Mouse (Mus musculus) midbrain, embryonic 14.5 days (tissue): ENCODE measurements around the gene Samhd1. TPM values are rescaled to one million over a fixed set of nuclear protein-coding genes. Genes with fewer than 3 reads are reported as not detected.

Experiments used
- ATAC-seq: fragments of 200-750 bp; cut with Nextera tagmentation; 2 replicates; pipeline ENCODE4 v1.8.0; 2017; ENCODE audit warnings: moderate number of reproducible peaks, moderate library complexity; ENCODE audit not compliant: low FRiP score, low TSS enrichment
- DNase-seq: peaks from one replicate; pipeline ENCODE4 v3.0.0-alpha.2; 2015
- H3K27ac ChIP-seq: fragments of 300-500 bp; sonication (generic); replicated peaks from 2 replicates; pipeline ENCODE4 v1.5.1; 2014; ENCODE audit warnings: mild to moderate bottlenecking, low read depth, low read length, moderate library complexity
- H3K27me3 ChIP-seq: fragments of 300-500 bp; sonication (generic); 2 replicates; pipeline ENCODE4 v1.6.1; 2014; ENCODE audit warnings: low read length, control low read depth, mixed read lengths; ENCODE audit not compliant: control insufficient read depth, insufficient read depth
- H3K36me3 ChIP-seq: fragments of 300-500 bp; sonication (generic); 2 replicates; pipeline ENCODE4 v1.6.1; 2014; ENCODE audit warnings: low read length, control low read depth; ENCODE audit not compliant: control insufficient read depth, insufficient read depth
- H3K4me1 ChIP-seq: fragments of 300-500 bp; sonication (generic); 2 replicates; pipeline ENCODE4 v1.6.1; 2014; ENCODE audit warnings: mild to moderate bottlenecking, antibody characterized with exemption, low read length, control low read depth; ENCODE audit not compliant: control insufficient read depth, insufficient read depth
- H3K4me2 ChIP-seq: fragments of 300-500 bp; sonication (generic); 2 replicates; pipeline ENCODE4 v1.6.1; 2014; ENCODE audit warnings: mild to moderate bottlenecking, low read length, moderate library complexity
- H3K4me3 ChIP-seq: fragments of 300-500 bp; sonication (generic); replicated peaks from 2 replicates; pipeline ENCODE4 v1.5.1; 2014; ENCODE audit warnings: low read depth, low read length
- H3K9ac ChIP-seq: fragments of 300-500 bp; sonication (generic); replicated peaks from 2 replicates; pipeline ENCODE4 v1.6.1; 2014; ENCODE audit warnings: mild to moderate bottlenecking, low read length, moderate library complexity
- H3K9me3 ChIP-seq: fragments of 300-500 bp; sonication (generic); 2 replicates; pipeline ENCODE4 v1.6.1; 2016; ENCODE audit warnings: low read length, control low read depth, mixed read lengths; ENCODE audit not compliant: control insufficient read depth
- WGBS: fragments of 180-500 bp; shearing (Covaris S2); extraction: QIAGEN DNeasy Blood & Tissue Kit; methylation state at CpG from one replicate; pipeline ENCODE4 v1.1.7; 2014; 5-methylcytosine and 5-hydroxymethylcytosine counted together
- polyA plus RNA-seq: library from polyadenylated mRNA; unstranded; fragments of >200 nt; fragmentation: Nextera tagmentation; extraction: Ambion mirVana; gene quantifications from 2 replicates; pipeline ENCODE4 v1.2.1, GENCODE M21; 2014

Gene Samhd1
- polyA plus RNA-seq, 1 experiment from 2014 or later = 12.1 TPM

- H3K9me3 ChIP-seq = no peaks in the 10 kb centered on the region
- peak overlapping the region; percentile 0; the same call in 1 of the 2 replicates for H3K4me2 ChIP-seq
- H3K4me1 ChIP-seq = peaks cover 68% of the 10 kb centered on the region
- H3K27ac ChIP-seq = peak overlapping the region; percentile 37
- 54% methylated on average over 14 of the region's 14 CpGs for WGBS
- H3K4me3 ChIP-seq = no peak overlapping the region
- H3K27me3 ChIP-seq = no peaks in the 10 kb centered on the region
- DNase-seq (no peak), ATAC-seq (no peak)
- peak overlapping the region; percentile 34; the same call in 1 of the 2 replicates for H3K9ac ChIP-seq
- H3K36me3 ChIP-seq = peaks cover 21% of the 10 kb centered on the region
Measured at GRCm38 (mm10) chr2:157068701-157069354, 66.2 kb downstream of the Samhd1 start.

GRCm38 (mm10) chr2:157066731-157067430 is 68.2 kb downstream of the Samhd1 start:
- no peak overlapping the region for H3K27ac ChIP-seq
- no peak for DNase-seq
- H3K36me3 ChIP-seq = peaks cover 7% of the 10 kb centered on the region; the same call in 1 of the 2 replicates
- H3K4me1 ChIP-seq = peaks cover 58% of the 10 kb centered on the region
- no peaks in the 10 kb centered on the region for H3K27me3 ChIP-seq
- H3K4me3 ChIP-seq = no peak overlapping the region
- H3K9me3 ChIP-seq = no peaks in the 10 kb centered on the region
- ATAC-seq = no peak
- H3K9ac ChIP-seq = no peak overlapping the region
- 88% methylated on average over 7 of the region's 7 CpGs for WGBS
- no peak overlapping the region for H3K4me2 ChIP-seq

- no peaks in the 10 kb centered on the region for H3K9me3 ChIP-seq
- H3K27ac ChIP-seq = no peak overlapping the region
- no peak overlapping the region for H3K4me2 ChIP-seq
- H3K4me3 ChIP-seq = no peak overlapping the region
- no peak for DNase-seq
- no peak for ATAC-seq
- peaks cover 48% of the 10 kb centered on the region for H3K4me1 ChIP-seq
- WGBS = 88% methylated on average over 7 of the region's 7 CpGs
- H3K36me3 ChIP-seq = peaks cover 7% of the 10 kb centered on the region; the same call in 1 of the 2 replicates
- H3K9ac ChIP-seq = no peak overlapping the region
- H3K27me3 ChIP-seq = no peaks in the 10 kb centered on the region
Measured at GRCm38 (mm10) chr2:157065879-157066226, 69.2 kb downstream of the Samhd1 start.

GRCm38 (mm10) chr2:157064978-157065878 is 69.8 kb downstream of the Samhd1 start:
- peaks cover 8% of the 10 kb centered on the region; the same call in 1 of the 2 replicates for H3K36me3 ChIP-seq
- ATAC-seq (no peak), DNase-seq (no peak)
- H3K9ac ChIP-seq = no peak overlapping the region
- WGBS = 90% methylated on average over 14 of the region's 14 CpGs
- no peak overlapping the region for H3K4me3 ChIP-seq
- H3K4me2 ChIP-seq = no peak overlapping the region
- 0 out of 2 replicates have a peak overlapping the region, but pooled peaks have one; percentile 26 for H3K27ac ChIP-seq
- no peaks in the 10 kb centered on the region for H3K9me3 ChIP-seq
- no peaks in the 10 kb centered on the region for H3K27me3 ChIP-seq
- H3K4me1 ChIP-seq = peaks cover 42% of the 10 kb centered on the region

GRCm38 (mm10) chr2:157064136-157064535 is 70.9 kb downstream of the Samhd1 start:
- Histone ChIP-seq H3K9me3 (no peaks in the 10 kb centered on the region), H3K36me3 (peaks cover 19% of the 10 kb centered on the region), H3K27ac (peak overlapping the region; percentile 26; the same call in 1 of the 2 replicates), H3K9ac (no peak overlapping the region), H3K4me3 (no peak overlapping the region), H3K4me2 (no peak overlapping the region), H3K27me3 (no peaks in the 10 kb centered on the region), H3K4me1 (peaks cover 33% of the 10 kb centered on the region)
- WGBS = 54% methylated on average over 7 of the region's 7 CpGs
- ATAC-seq = no peak
- DNase-seq = no peak

- peaks cover 26% of the 10 kb centered on the region for H3K36me3 ChIP-seq
- WGBS = 78% methylated on average over 4 of the region's 4 CpGs
- DNase-seq (no peak), ATAC-seq (no peak)
- H3K4me2 ChIP-seq = no peak overlapping the region
- H3K27ac ChIP-seq = no peak overlapping the region
- H3K9me3 ChIP-seq = no peaks in the 10 kb centered on the region
- no peak overlapping the region; the same call in 1 of the 2 replicates for H3K9ac ChIP-seq
- no peak overlapping the region for H3K4me3 ChIP-seq
- H3K27me3 ChIP-seq = no peaks in the 10 kb centered on the region
- H3K4me1 ChIP-seq = peaks cover 35% of the 10 kb centered on the region
Measured at GRCm38 (mm10) chr2:157063241-157063700, 71.8 kb downstream of the Samhd1 start.

- H3K27ac ChIP-seq = no peak overlapping the region
- no peak for ATAC-seq
- 88% methylated on average over 11 of the region's 11 CpGs for WGBS
- DNase-seq = no peak
- no peak overlapping the region for H3K4me3 ChIP-seq
- H3K4me1 ChIP-seq = peaks cover 41% of the 10 kb centered on the region
- H3K27me3 ChIP-seq = no peaks in the 10 kb centered on the region
- H3K9ac ChIP-seq = no peak overlapping the region
- no peak overlapping the region for H3K4me2 ChIP-seq
- H3K36me3 ChIP-seq = peaks cover 39% of the 10 kb centered on the region
- no peaks in the 10 kb centered on the region for H3K9me3 ChIP-seq
Measured at GRCm38 (mm10) chr2:157060557-157061305, 74.3 kb downstream of the Samhd1 start.

- 94% methylated on average over 14 of the region's 14 CpGs for WGBS
- Histone ChIP-seq H3K4me2 (no peak overlapping the region), H3K27me3 (no peaks in the 10 kb centered on the region), H3K9ac (no peak overlapping the region), H3K9me3 (no peaks in the 10 kb centered on the region), H3K36me3 (peaks cover 41% of the 10 kb centered on the region), H3K27ac (no peak overlapping the region), H3K4me3 (no peak overlapping the region), H3K4me1 (peaks cover 35% of the 10 kb centered on the region)
- ATAC-seq (no peak), DNase-seq (no peak)
Measured at GRCm38 (mm10) chr2:157060037-157060436, 75.0 kb downstream of the Samhd1 start.
